Comparison of ENCODE assay signal across 15 mouse cellular contexts in the genomic region with DNA sequence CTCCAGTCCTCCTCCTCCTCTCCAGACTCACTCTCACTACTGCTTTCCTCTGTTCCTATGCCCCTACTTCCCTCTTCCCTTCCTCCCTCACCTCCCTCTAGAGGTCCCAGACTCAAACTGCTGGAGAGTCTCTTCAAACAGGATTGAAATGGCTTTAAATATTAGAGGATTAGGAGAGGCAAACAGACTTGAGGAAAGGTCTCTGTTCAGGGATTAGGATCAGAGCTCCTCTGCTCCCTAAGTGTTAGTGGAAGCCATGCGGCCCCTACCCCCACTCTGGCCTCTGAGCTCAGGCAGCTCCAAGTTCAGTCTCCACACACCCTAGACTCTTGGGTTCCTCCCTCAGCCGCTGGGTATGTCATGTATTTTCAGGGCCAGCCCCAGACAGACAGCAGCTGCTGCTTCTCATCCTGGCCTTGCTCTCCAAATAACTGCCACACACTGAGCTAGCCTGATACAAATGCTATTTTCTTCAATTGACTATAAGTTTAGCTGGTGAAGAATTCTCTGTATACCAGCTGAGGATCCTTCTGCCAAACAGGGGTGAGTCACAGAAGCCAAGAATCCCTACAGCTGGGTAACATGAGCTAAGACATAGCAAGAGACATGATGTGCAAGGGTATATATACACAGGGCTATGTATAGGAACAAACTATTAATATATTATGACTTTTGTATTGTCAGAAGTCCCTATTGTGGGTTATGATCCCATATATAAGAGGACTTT. TPM values are rescaled to one million over a fixed set of nuclear protein-coding genes. Genes with fewer than 3 reads are reported as not detected.
DNase-seq lines count a peak whose midpoint lies in the region; ATAC-seq lines count a peak whose summit lies in the region.
"Had no signal": no experiment of that assay in that cellular context is flagged by ENCODE, and none has a peak within 500 bp of the region (broad histone marks: within the 10 kb centered on the region; RNA-seq: fewer than 3 reads in every experiment).

No protein-coding gene starts in this region.

- no peaks in the 10 kb centered on the region for H3K4me1 ChIP-seq in embryonic facial prominence, embryonic 14.5 days (ENCODE audit: control insufficient read depth, insufficient read depth, low read length)
- H3K4me1 ChIP-seq in embryonic facial prominence, embryonic 10.5 days = peaks cover 9% of the 10 kb centered on the region; the same call in 1 of the 2 replicates
- H3K4me1 ChIP-seq in kidney, embryonic 15.5 days = peaks cover 11% of the 10 kb centered on the region
- no peaks in the 10 kb centered on the region for H3K4me1 ChIP-seq in lung, embryonic 16.5 days (replicated peaks; ENCODE audit: control insufficient read depth, insufficient read depth, low read length)
- H3K4me1 ChIP-seq: megakaryocyte, embryonic 14.5 days had no signal

- no peak overlapping the region for H3K27ac ChIP-seq in embryonic facial prominence, embryonic 14.5 days (replicated peaks; ENCODE audit: low read depth, low read length)
- no peak overlapping the region for H3K27ac ChIP-seq in embryonic facial prominence, embryonic 10.5 days (replicated peaks)
- no peak overlapping the region for H3K27ac ChIP-seq in kidney, embryonic 15.5 days
- no peak overlapping the region for H3K27ac ChIP-seq in lung, embryonic 16.5 days (ENCODE audit: low read length)
- H3K27ac ChIP-seq: forebrain, embryonic 15.5 days had no signal

- H3K36me3 ChIP-seq in embryonic facial prominence, embryonic 14.5 days (ENCODE audit: control insufficient read depth, insufficient read depth, low read length) = no peaks in the 10 kb centered on the region
- H3K36me3 ChIP-seq in embryonic facial prominence, embryonic 10.5 days (replicated peaks) = no peaks in the 10 kb centered on the region
- no peaks in the 10 kb centered on the region for H3K36me3 ChIP-seq in kidney, embryonic 15.5 days
- H3K36me3 ChIP-seq in lung, embryonic 16.5 days (ENCODE audit: control insufficient read depth, insufficient read depth, low read length) = no peaks in the 10 kb centered on the region
- H3K36me3 ChIP-seq: forebrain, embryonic 15.5 days had no signal

- H3K9ac ChIP-seq in embryonic facial prominence, embryonic 14.5 days (ENCODE audit: low read depth, low read length) = no peak overlapping the region
- no peak overlapping the region for H3K9ac ChIP-seq in kidney, embryonic 15.5 days
- no peak overlapping the region for H3K9ac ChIP-seq in lung, embryonic 16.5 days (ENCODE audit: low read length)
- H3K9ac ChIP-seq: forebrain, embryonic 15.5 days had no signal

- WGBS in embryonic facial prominence, embryonic 14.5 days = 53% methylated on average over 2 of the region's 2 CpGs
- WGBS in embryonic facial prominence, embryonic 10.5 days = 59% methylated on average over 2 of the region's 2 CpGs
- whole genome bisulfite sequencing in kidney, embryonic 15.5 days = 36% methylated on average over 2 of the region's 2 CpGs
- 37% methylated on average over 2 of the region's 2 CpGs for WGBS in lung, embryonic 16.5 days

- peak; percentile 57; the same call in 1 of the 2 replicates for ATAC-seq in embryonic facial prominence, embryonic 14.5 days (ENCODE audit: low read depth)
- peak; percentile 64; the same call in 1 of the 2 replicates for ATAC-seq in kidney, embryonic 15.5 days (replicated peaks; ENCODE audit: low FRiP score)
- ATAC-seq in lung, embryonic 16.5 days (ENCODE audit: low read depth) = peak; percentile 60; the same call in 1 of the 2 replicates
- ATAC-seq: forebrain, embryonic 15.5 days; inflammation-experienced regulatory T-cells, adult 6 months had no signal

- H3K4me2 ChIP-seq in embryonic facial prominence, embryonic 14.5 days (ENCODE audit: low read depth, low read length) = no peak overlapping the region
- no peak overlapping the region for H3K4me2 ChIP-seq in kidney, embryonic 15.5 days
- no peak overlapping the region for H3K4me2 ChIP-seq in lung, embryonic 16.5 days (ENCODE audit: low read depth, low read length)
- H3K4me2 ChIP-seq: forebrain, embryonic 15.5 days; liver, embryonic 11.5 days had no signal

- H3K27me3 ChIP-seq in embryonic facial prominence, embryonic 14.5 days (replicated peaks; ENCODE audit: control insufficient read depth, insufficient read depth, low read length) = no peaks in the 10 kb centered on the region
- H3K27me3 ChIP-seq in embryonic facial prominence, embryonic 10.5 days (replicated peaks; ENCODE audit: low read depth, poor library complexity, severe bottlenecking) = no peaks in the 10 kb centered on the region
- no peaks in the 10 kb centered on the region for H3K27me3 ChIP-seq in kidney, embryonic 15.5 days
- no peaks in the 10 kb centered on the region for H3K27me3 ChIP-seq in lung, embryonic 16.5 days (ENCODE audit: control insufficient read depth, insufficient read depth, low read depth, low read length)
- H3K27me3 ChIP-seq: forebrain, embryonic 15.5 days; megakaryocyte, embryonic 14.5 days had no signal

- DNase-seq in embryonic facial prominence, embryonic 14.5 days (ENCODE audit: low spot score) = peak; percentile 25
- DNase-seq in embryonic facial prominence, embryonic 10.5 days (ENCODE audit: low spot score) = no peak
- DNase-seq in kidney, postnatal 25 days = no peak
- no peak for DNase-seq in lung, adult 18-20 months
- DNase-seq in lung, postnatal 36 days = peak; percentile 3
- DNase-seq in cerebellum, postnatal 14 days = no peak
- DNase-seq: adrenal gland, adult 8-10 months; gastrocnemius, postnatal 14 days; layer of hippocampus, postnatal 36 days had no signal

- no peaks in the 10 kb centered on the region for H3K9me3 ChIP-seq in embryonic facial prominence, embryonic 14.5 days (ENCODE audit: control insufficient read depth, low read length)
- no peaks in the 10 kb centered on the region for H3K9me3 ChIP-seq in embryonic facial prominence, embryonic 10.5 days
- H3K9me3 ChIP-seq in kidney, embryonic 15.5 days (replicated peaks) = no peaks in the 10 kb centered on the region
- no peaks in the 10 kb centered on the region for H3K9me3 ChIP-seq in lung, embryonic 16.5 days (ENCODE audit: control insufficient read depth, low read length)
- H3K9me3 ChIP-seq: forebrain, embryonic 15.5 days; megakaryocyte, embryonic 14.5 days had no signal

- H3K4me3 ChIP-seq in embryonic facial prominence, embryonic 14.5 days (ENCODE audit: low read depth, low read length) = no peak overlapping the region
- H3K4me3 ChIP-seq in embryonic facial prominence, embryonic 10.5 days = no peak overlapping the region
- no peak overlapping the region for H3K4me3 ChIP-seq in kidney, embryonic 15.5 days (replicated peaks)
- no peak overlapping the region for H3K4me3 ChIP-seq in lung, embryonic 16.5 days (ENCODE audit: low read length)
- H3K4me3 ChIP-seq: forebrain, embryonic 15.5 days; megakaryocyte, embryonic 14.5 days had no signal

RNA-seq across cellular contexts. Expression of a gene that starts 55.2 kb away (rescaled TPM):
- polyA plus RNA-seq in embryonic facial prominence, embryonic 14.5 days (2014; fragmentation: Nextera tagmentation; extraction: Ambion mirVana) = 7.4 and 8.1 TPM in 2 replicates
- polyA plus RNA-seq in embryonic facial prominence, embryonic 10.5 days (2016; fragmentation: Nextera tagmentation; extraction: Ambion mirVana) = 4.1 and 5.9 TPM in 2 replicates
- polyA plus RNA-seq in kidney, embryonic 15.5 days (2015; fragmentation: Nextera tagmentation; extraction: Ambion mirVana) = 7.0 TPM in 2 replicates
- 8.6 and 8.9 TPM in 2 replicates for polyA plus RNA-seq in lung, embryonic 16.5 days (2015; fragmentation: Nextera tagmentation; extraction: Ambion mirVana)

Comparison
In these comparisons a context has a peak if more than half of its experiments do, and no peak if none do; other contexts are left out.
1. DNase-seq: peak in embryonic facial prominence, embryonic 14.5 days (single experiment) and lung, postnatal 36 days (single experiment); none in embryonic facial prominence, embryonic 10.5 days (single experiment), kidney, postnatal 25 days (0 of 2), lung, adult 18-20 months (0 of 2) and cerebellum, postnatal 14 days (0 of 2).
2. Peak in every context shown above with its lines, with median percentiles within 50 percentile points of each other: ATAC-seq.